Mouse (Mus musculus) spleen, adult 2 months (tissue): ENCODE results near the gene Tpp1. TPM values are rescaled to one million over a fixed set of nuclear protein-coding genes. Genes with fewer than 3 reads are reported as not detected.

ENCODE experiments used
- DNase-seq, 2 experiments: peaks; one replicate each; pipeline versions ENCODE4 v3.0.0 to v3.0.0-alpha.2; 2012 to 2021; ENCODE audit warnings: low spot score in 2 of 2, low read depth in 1 of 2
- H3K27ac ChIP-seq: fragments of 200-500 bp; 2 replicates; pipeline ENCODE4 v1.5.1; 2012; ENCODE audit warnings: low read length, inconsistent platforms; ENCODE audit not compliant: insufficient read depth
- H3K27me3 ChIP-seq: fragments of 200-500 bp; 2 replicates; pipeline ENCODE4 v1.6.1; 2012; ENCODE audit warnings: mild to moderate bottlenecking, moderate library complexity, low read length, inconsistent platforms; ENCODE audit not compliant: control insufficient read depth, insufficient read depth
- H3K36me3 ChIP-seq: fragments of 200-500 bp; 2 replicates; pipeline ENCODE4 v1.6.1; 2012; ENCODE audit warnings: mild to moderate bottlenecking, low read length, inconsistent platforms; ENCODE audit not compliant: control insufficient read depth, insufficient read depth
- H3K4me1 ChIP-seq: fragments of 200-500 bp; 2 replicates; pipeline ENCODE4 v1.6.1; 2011; ENCODE audit warnings: inconsistent platforms; ENCODE audit not compliant: control insufficient read depth, insufficient read depth, insufficient read length
- H3K4me3 ChIP-seq: fragments of 200-500 bp; 2 replicates; pipeline ENCODE4 v1.5.1; 2011; ENCODE audit warnings: mild to moderate bottlenecking, inconsistent platforms; ENCODE audit not compliant: insufficient read depth, insufficient read length; ENCODE audit errors: extremely low read depth
- CTCF ChIP-seq: fragments of 200-500 bp; IDR thresholded peaks from 2 replicates; pipeline ENCODE4 v1.5.1; 2011; ENCODE audit warnings: mild to moderate bottlenecking, inconsistent platforms; ENCODE audit not compliant: insufficient read depth, insufficient read length, insufficient replicate concordance; ENCODE audit errors: extremely low read depth
- POLR2A ChIP-seq: fragments of 200-500 bp; IDR thresholded peaks from 2 replicates; pipeline ENCODE4 v1.6.1; 2011; ENCODE audit warnings: low read depth, low read length, inconsistent platforms
- WGBS: fragments of 180-500 bp; shearing (Covaris S2); methylation state at CpG from one replicate; pipeline ENCODE4 v1.1.7; 2018; 5-methylcytosine and 5-hydroxymethylcytosine counted together
- polyA plus RNA-seq: library from polyadenylated mRNA; depleted of rRNA; stranded (reverse); fragments of >200 nt; gene quantifications from 2 replicates; pipeline ENCODE4 v1.2.3, GENCODE M21; 2012

Tpp1 gene
- polyA plus RNA-seq, 1 experiment, result 83.3 TPM

DNA sequence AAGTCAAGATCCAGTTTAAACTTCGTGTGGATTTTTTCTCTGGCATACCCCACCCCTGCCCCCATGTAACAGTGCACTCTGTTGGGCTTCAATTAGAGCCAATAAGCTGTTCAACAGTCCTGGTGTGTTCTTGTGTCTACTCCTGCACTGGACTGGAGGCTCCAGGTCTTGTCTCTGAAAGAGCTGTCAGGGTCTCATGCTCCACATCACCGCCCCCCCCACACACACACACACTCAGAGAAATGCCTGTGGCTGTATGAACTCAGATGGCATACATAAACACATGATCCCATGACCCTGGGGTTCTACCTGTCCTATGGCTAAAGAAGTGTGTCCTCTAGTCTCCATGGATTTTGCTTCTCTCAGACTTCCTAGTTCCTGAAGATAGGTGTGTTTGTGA is 24.0 kb upstream of the Tpp1 start:
- H3K27ac ChIP-seq, result no peak overlapping the region
- H3K36me3 ChIP-seq, result no peaks in the 10 kb centered on the region
- 89% methylated on average over 2 of the region's 2 CpGs for WGBS
- no peak overlapping the region for H3K4me3 ChIP-seq
- no peaks in the 10 kb centered on the region for H3K27me3 ChIP-seq
- H3K4me1 ChIP-seq, result peaks cover 15% of the 10 kb centered on the region; the same call in 1 of the 2 replicates
- DNase-seq, result no peak
- TF ChIP-seq POLR2A (no peak), CTCF (no peak)

DNA sequence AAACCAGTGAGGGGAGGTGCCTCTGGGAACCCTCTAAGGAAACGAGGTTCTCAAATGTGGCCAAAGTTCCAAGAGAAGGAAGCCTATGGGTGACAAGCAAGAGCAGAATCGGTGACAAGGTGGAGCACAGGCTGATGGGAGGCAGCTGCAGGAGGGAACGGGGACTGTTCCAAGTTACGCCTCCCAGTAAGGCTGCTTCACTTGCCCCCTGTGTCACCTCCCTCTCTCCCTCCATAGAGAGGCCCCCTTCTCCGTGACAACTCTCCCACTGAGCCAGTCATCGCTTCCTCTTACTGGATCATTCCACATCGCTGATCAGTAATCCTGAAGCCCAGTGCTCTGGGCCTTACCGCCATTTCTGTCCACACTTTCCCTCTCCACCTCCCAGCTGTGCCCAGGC is 22.6 kb upstream of the Tpp1 start:
- Histone ChIP-seq H3K27ac (no peak overlapping the region), H3K4me1 (peaks cover 15% of the 10 kb centered on the region; the same call in 1 of the 2 replicates), H3K27me3 (no peaks in the 10 kb centered on the region), H3K4me3 (no peak overlapping the region), H3K36me3 (no peaks in the 10 kb centered on the region)
- no peak for DNase-seq
- no peak for TF ChIP-seq POLR2A
- no peak for TF ChIP-seq CTCF
- WGBS, result 83% methylated on average over 8 of the region's 8 CpGs

DNA sequence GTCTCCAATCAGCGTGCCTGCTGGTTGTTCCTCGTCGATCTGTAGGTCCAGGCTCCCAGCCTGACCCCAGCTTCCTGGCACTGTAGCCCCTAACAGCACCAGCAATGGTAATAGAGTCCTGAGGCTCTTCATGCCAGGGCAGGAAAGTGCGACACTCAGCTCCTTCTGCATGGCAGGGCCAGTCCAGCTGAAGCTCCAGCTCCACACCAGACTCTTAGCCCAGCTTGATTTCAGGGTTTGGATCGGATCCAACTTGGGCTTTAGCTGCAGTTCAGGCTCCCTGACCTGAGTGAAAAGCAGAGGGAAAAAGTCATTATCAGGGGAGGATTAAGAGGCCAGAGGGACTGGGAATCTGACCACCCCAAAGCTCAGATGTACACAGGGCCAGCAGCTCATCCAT is 21.0 kb upstream of the Tpp1 start:
- 81% methylated on average over 5 of the region's 5 CpGs for WGBS
- Histone ChIP-seq H3K27me3 (no peaks in the 10 kb centered on the region), H3K36me3 (no peaks in the 10 kb centered on the region), H3K4me1 (peaks cover 7% of the 10 kb centered on the region; the same call in 1 of the 2 replicates), H3K27ac (no peak overlapping the region), H3K4me3 (no peak overlapping the region)
- TF ChIP-seq CTCF, result no peak
- no peak for TF ChIP-seq POLR2A
- no peak for DNase-seq

DNA sequence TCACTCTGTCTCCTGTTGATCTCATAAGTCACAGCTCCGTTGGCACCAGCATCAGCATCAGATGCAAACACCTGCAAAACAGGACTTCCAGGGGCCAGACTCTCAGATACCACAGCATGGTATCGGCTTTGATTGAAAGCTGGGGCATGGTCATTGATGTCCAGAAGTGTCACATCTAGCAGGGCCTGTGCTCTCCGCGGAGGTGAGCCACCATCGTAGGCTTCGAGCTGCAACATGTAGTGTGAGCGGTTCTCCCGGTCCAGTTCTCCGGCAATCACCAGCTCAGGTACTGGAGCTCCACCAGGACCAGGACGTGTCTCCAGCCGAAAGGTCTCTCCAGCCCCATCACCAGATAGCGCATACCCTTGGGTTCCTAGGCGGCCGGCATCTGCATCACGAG is 20.3 kb upstream of the Tpp1 start:
- Histone ChIP-seq H3K4me1 (peaks cover 1% of the 10 kb centered on the region; the same call in 1 of the 2 replicates), H3K27ac (no peak overlapping the region), H3K36me3 (no peaks in the 10 kb centered on the region), H3K27me3 (no peaks in the 10 kb centered on the region), H3K4me3 (no peak overlapping the region)
- DNase-seq, result no peak
- TF ChIP-seq POLR2A, result no peak
- TF ChIP-seq CTCF, result no peak
- WGBS, result 93% methylated on average over 15 of the region's 15 CpGs

DNA sequence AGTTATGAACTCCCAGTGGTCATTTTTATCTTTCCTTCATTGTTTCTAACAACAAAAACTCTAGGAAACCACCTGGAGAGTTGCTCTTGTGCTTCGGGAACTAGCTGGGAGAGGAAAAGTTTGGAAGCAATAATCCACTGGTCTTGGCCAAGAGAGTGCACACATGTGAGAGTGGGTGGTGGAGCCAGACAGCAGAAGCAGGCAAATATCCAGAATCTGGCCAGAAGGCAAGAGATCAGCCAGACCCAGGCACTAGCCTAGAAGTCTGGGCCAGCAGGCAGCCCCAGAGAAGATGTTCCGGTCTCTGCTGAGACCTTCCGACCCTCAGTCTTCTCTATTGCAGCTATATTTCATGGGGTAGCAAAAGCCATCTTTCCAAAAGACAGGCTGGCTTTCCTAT is 17.9 kb upstream of the Tpp1 start:
- no peaks in the 10 kb centered on the region for H3K27me3 ChIP-seq
- TF ChIP-seq CTCF (no peak), POLR2A (no peak)
- H3K4me3 ChIP-seq, result no peak overlapping the region
- no peaks in the 10 kb centered on the region for H3K36me3 ChIP-seq
- 91% methylated on average over 3 of the region's 3 CpGs for WGBS
- H3K4me1 ChIP-seq, result no peaks in the 10 kb centered on the region; the same call in 1 of the 2 replicates
- no peak overlapping the region for H3K27ac ChIP-seq
- DNase-seq, result no peak

DNA sequence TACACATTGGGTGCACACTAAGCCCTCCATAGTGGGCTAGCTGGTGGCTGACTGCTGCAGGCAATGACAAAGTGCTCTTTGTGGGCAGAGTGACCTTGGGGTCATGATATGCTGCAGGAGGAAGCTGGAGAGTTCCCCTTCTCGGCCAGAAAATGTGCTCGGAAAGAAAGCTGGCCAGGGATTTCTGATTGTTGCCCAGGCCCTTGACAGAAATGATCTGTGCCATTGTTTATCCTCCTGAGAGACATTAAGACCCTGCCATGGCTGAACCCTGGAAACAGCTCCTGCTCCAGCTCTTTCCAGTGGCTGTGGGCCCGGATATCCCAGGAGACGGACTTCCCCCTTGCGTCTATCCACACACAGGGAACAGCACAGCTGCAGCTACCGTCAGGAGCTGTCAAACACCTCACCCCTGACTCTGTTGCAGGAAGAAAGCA is 15.7 kb upstream of the Tpp1 start:
- no peaks in the 10 kb centered on the region for H3K27me3 ChIP-seq
- 32% methylated on average over 6 of the region's 6 CpGs for WGBS
- H3K4me1 ChIP-seq, result no peaks in the 10 kb centered on the region; the same call in 1 of the 2 replicates
- H3K4me3 ChIP-seq, result no peak overlapping the region
- peak overlapping the region; percentile 40 for H3K27ac ChIP-seq
- TF ChIP-seq CTCF (no peak), POLR2A (no peak)
- no peaks in the 10 kb centered on the region for H3K36me3 ChIP-seq
- no peak for DNase-seq

DNA sequence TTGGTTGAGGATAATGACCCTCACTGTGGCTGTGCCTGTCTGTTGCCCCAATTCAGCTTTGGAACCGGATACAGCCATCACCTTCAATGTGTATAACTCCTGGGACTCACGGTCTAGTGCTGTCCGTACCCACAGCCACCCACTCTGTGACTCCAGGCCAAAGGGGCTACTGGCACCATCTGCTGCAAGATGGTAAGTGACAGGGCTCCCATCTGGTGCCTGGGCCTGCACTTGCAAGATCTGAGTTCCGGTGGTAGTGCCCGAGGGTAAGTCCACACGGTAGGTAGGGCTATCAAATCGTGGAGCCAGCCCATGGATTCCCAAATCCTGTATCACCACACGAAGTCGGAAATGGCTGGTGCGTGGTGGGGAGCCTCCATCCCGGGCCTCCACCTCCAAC is 12.3 kb upstream of the Tpp1 start:
- 91% methylated on average over 11 of the region's 11 CpGs for WGBS
- no peak for DNase-seq
- Histone ChIP-seq H3K36me3 (no peaks in the 10 kb centered on the region), H3K4me3 (no peak overlapping the region), H3K4me1 (no peaks in the 10 kb centered on the region; the same call in 1 of the 2 replicates), H3K27me3 (0 out of 2 replicates have a peak, but pooled peaks cover 2% of the 10 kb centered on the region), H3K27ac (no peak overlapping the region)
- no peak for TF ChIP-seq CTCF
- TF ChIP-seq POLR2A, result no peak
